Mouse (Mus musculus) G1E (cell line): Measurements from ENCODE around the gene Ptpn13. TPM values are rescaled to one million over a fixed set of nuclear protein-coding genes. Genes with fewer than 3 reads are reported as not detected.

Experiments used
- ATAC-seq: 2 replicates; pipeline ENCODE4 v1.8.0; 2016; ENCODE audit warnings: mild to moderate bottlenecking; ENCODE audit not compliant: insufficient number of reproducible peaks, poor library complexity, low FRiP score, severe bottlenecking; ENCODE audit errors: extremely low read depth
- DNase-seq: peaks from one replicate; pipeline ENCODE4 v3.0.0; 2012; ENCODE audit warnings: low spot score
- H3K27me3 ChIP-seq: 2 replicates; pipeline ENCODE4 v1.6.1; 2012; ENCODE audit warnings: mild to moderate bottlenecking, low read length, inconsistent platforms; ENCODE audit not compliant: insufficient read depth
- H3K36me3 ChIP-seq: replicated peaks from 2 replicates; pipeline ENCODE3; 2012; ENCODE audit warnings: mild to moderate bottlenecking, inconsistent platforms
- H3K4me1 ChIP-seq: 2 replicates; pipeline ENCODE4 v1.6.1; 2012; ENCODE audit warnings: low read depth, low read length, inconsistent platforms, mixed read lengths; ENCODE audit not compliant: insufficient read depth
- H3K4me3 ChIP-seq: 2 replicates; pipeline ENCODE4 v1.5.1; 2012; ENCODE audit warnings: low read depth, mild to moderate bottlenecking, inconsistent platforms, low read length, moderate library complexity, mixed read lengths
- H3K9me3 ChIP-seq: replicated peaks from 2 replicates; pipeline ENCODE4 v1.6.1; 2012; ENCODE audit warnings: inconsistent platforms
- CTCF ChIP-seq: IDR thresholded peaks from 2 replicates; pipeline ENCODE4 v1.5.1; 2012; ENCODE audit warnings: low read depth, low read length, inconsistent platforms, mixed read lengths
- GATA1 ChIP-seq: IDR thresholded peaks from 2 replicates; pipeline ENCODE4 v1.6.1; 2012; ENCODE audit warnings: borderline replicate concordance, low read length, inconsistent platforms, mixed read lengths
- GATA2 ChIP-seq: IDR thresholded peaks from 2 replicates; pipeline ENCODE4 v1.6.1; 2012; ENCODE audit warnings: low read depth, low read length, inconsistent platforms, borderline replicate concordance
- POLR2AphosphoS5 ChIP-seq: IDR thresholded peaks from 2 replicates; pipeline ENCODE4 v1.6.1; 2012; ENCODE audit warnings: low read depth, low read length, inconsistent platforms; ENCODE audit not compliant: insufficient replicate concordance
- TAL1 ChIP-seq: conservative IDR thresholded peaks from 2 replicates; pipeline ENCODE4 v1.6.1; 2012; ENCODE audit warnings: low read depth, low read length, inconsistent platforms, mixed read lengths
- polyA plus RNA-seq: library from polyadenylated mRNA; stranded (reverse); fragments of >175 nt; gene quantifications from 2 replicates; pipeline ENCODE4 v1.2.3, GENCODE M21; 2012
- total RNA-seq, 2 experiments: library from RNA; stranded (forward) in 1 of 2; stranded (reverse) in 1 of 2; fragments of 200-1000 nt in 1 of 2; fragments of >200 nt in 1 of 2; fragmentation: Nextera tagmentation in 1 of 2; gene quantifications; 2 replicates each; pipeline ENCODE4 v1.2.3; 2014 to 2017

Gene Ptpn13
- total and polyA plus RNA-seq, 3 experiments = 0.27 TPM; not detected in 2

GRCm38 (mm10) chr5:103515876-103516275 lies 90.9 kb downstream of the Ptpn13 start:
- ATAC-seq = no peak
- no peak for DNase-seq
- Histone ChIP-seq H3K9me3 (peaks cover 37% of the 10 kb centered on the region), H3K4me3 (no peak overlapping the region), H3K36me3 (no peaks in the 10 kb centered on the region), H3K4me1 (no peaks in the 10 kb centered on the region), H3K27me3 (no peaks in the 10 kb centered on the region)
- no peak for TF ChIP-seq POLR2AphosphoS5
- no peak for TF ChIP-seq GATA2
- no peak for TF ChIP-seq GATA1

- ATAC-seq (no peak), DNase-seq (no peak)
- H3K4me1 ChIP-seq = no peaks in the 10 kb centered on the region
Observed at GRCm38 (mm10) chr5:103516555-103516954, 91.6 kb downstream of the Ptpn13 start.

GRCm38 (mm10) chr5:103517641-103518040 lies 92.6 kb downstream of the Ptpn13 start:
- Histone ChIP-seq H3K36me3 (no peaks in the 10 kb centered on the region), H3K9me3 (peaks cover 47% of the 10 kb centered on the region), H3K4me1 (no peaks in the 10 kb centered on the region), H3K27me3 (no peaks in the 10 kb centered on the region), H3K4me3 (no peak overlapping the region)
- TF ChIP-seq POLR2AphosphoS5 (no peak), CTCF (no peak), TAL1 (no peak), GATA2 (no peak), GATA1 (no peak)
- ATAC-seq (no peak), DNase-seq (no peak)

More at GRCm38 (mm10) chr5:103516555-103516954, 91.6 kb downstream of the Ptpn13 start:
- Histone ChIP-seq H3K9me3 (peaks cover 40% of the 10 kb centered on the region), H3K4me3 (no peak overlapping the region), H3K27me3 (no peaks in the 10 kb centered on the region), H3K36me3 (no peaks in the 10 kb centered on the region)
- no peak for TF ChIP-seq CTCF
- no peak for TF ChIP-seq POLR2AphosphoS5
- no peak for TF ChIP-seq GATA1
- TF ChIP-seq GATA2 = no peak
- TF ChIP-seq TAL1 = no peak

- ATAC-seq (no peak), DNase-seq (no peak)
- no peaks in the 10 kb centered on the region for H3K36me3 ChIP-seq
- no peaks in the 10 kb centered on the region for H3K4me1 ChIP-seq
- peaks cover 47% of the 10 kb centered on the region for H3K9me3 ChIP-seq
- no peak overlapping the region for H3K4me3 ChIP-seq
- TF ChIP-seq GATA1 (no peak), TAL1 (no peak), CTCF (no peak), POLR2AphosphoS5 (no peak), GATA2 (no peak)
- H3K27me3 ChIP-seq = no peaks in the 10 kb centered on the region
Observed at GRCm38 (mm10) chr5:103518797-103519468, 93.9 kb downstream of the Ptpn13 start.

GRCm38 (mm10) chr5:103522371-103522770 lies 97.4 kb downstream of the Ptpn13 start:
- H3K27me3 ChIP-seq = no peaks in the 10 kb centered on the region
- no peaks in the 10 kb centered on the region for H3K36me3 ChIP-seq
- DNase-seq (no peak), ATAC-seq (no peak)
- no peaks in the 10 kb centered on the region for H3K4me1 ChIP-seq
- H3K4me3 ChIP-seq = no peak overlapping the region
- H3K9me3 ChIP-seq = peaks cover 53% of the 10 kb centered on the region
- TF ChIP-seq GATA1 = no peak
- TF ChIP-seq CTCF = no peak
- no peak for TF ChIP-seq POLR2AphosphoS5
- no peak for TF ChIP-seq GATA2
- no peak for TF ChIP-seq TAL1

- DNase-seq = no peak
- H3K36me3 ChIP-seq = no peaks in the 10 kb centered on the region
- ATAC-seq = no peak
- peaks cover 59% of the 10 kb centered on the region for H3K9me3 ChIP-seq
- H3K27me3 ChIP-seq = no peaks in the 10 kb centered on the region
- H3K4me3 ChIP-seq = no peak overlapping the region
- no peaks in the 10 kb centered on the region for H3K4me1 ChIP-seq
- TF ChIP-seq POLR2AphosphoS5 = no peak
- no peak for TF ChIP-seq CTCF
- TF ChIP-seq TAL1 = no peak
- no peak for TF ChIP-seq GATA2
Observed at GRCm38 (mm10) chr5:103526668-103527436, 101.9 kb downstream of the Ptpn13 start.
